Mouse (Mus musculus) megakaryocyte, embryonic 14.5 days (primary cell): ENCODE results near the gene Vps18.

Experiments
- FLI1 ChIP-seq: IDR thresholded peaks from 2 replicates; pipeline ENCODE4 v1.6.1; 2012; ENCODE audit warnings: low read length, inconsistent platforms, mixed read lengths
- GATA1 ChIP-seq: IDR thresholded peaks from 3 replicates; pipeline ENCODE4 v1.6.1; 2012; ENCODE audit warnings: mixed read lengths, low read length, inconsistent platforms, borderline replicate concordance

- TF ChIP-seq GATA1 (no peak), FLI1 (no peak)
Observed at GRCm38 (mm10) chr2:119304798-119305208, 16.3 kb downstream of the Vps18 start.
